Mouse (Mus musculus) kidney, embryonic 14.5 days (tissue): ENCODE results near the gene Rab22a. TPM values are rescaled to one million over a fixed set of nuclear protein-coding genes. Genes with fewer than 3 reads are reported as not detected.
A peak's percentile ranks its signal among the peaks of the same experiment; 100 is the strongest.

Source experiments
- ATAC-seq: fragments of 200-750 bp; cut with Nextera tagmentation; 2 replicates; pipeline ENCODE4 v1.8.0; 2017; ENCODE audit warnings: moderate number of reproducible peaks, mild to moderate bottlenecking, moderate TSS enrichment, moderate library complexity; ENCODE audit not compliant: low FRiP score, low TSS enrichment
- H3K27ac ChIP-seq: fragments of 300-500 bp; sonication (generic); 2 replicates; pipeline ENCODE4 v1.5.1; 2014; ENCODE audit warnings: low read depth, mild to moderate bottlenecking, low read length, moderate library complexity, mixed read lengths
- H3K27me3 ChIP-seq: fragments of 300-500 bp; sonication (generic); 2 replicates; pipeline ENCODE4 v1.6.1; 2014; ENCODE audit warnings: mild to moderate bottlenecking, low read length; ENCODE audit not compliant: control insufficient read depth, insufficient read depth
- H3K36me3 ChIP-seq: fragments of 300-500 bp; sonication (generic); 2 replicates; pipeline ENCODE4 v1.6.1; 2014; ENCODE audit warnings: low read length, mixed read lengths; ENCODE audit not compliant: control insufficient read depth, insufficient read depth
- H3K4me1 ChIP-seq: fragments of 300-500 bp; sonication (generic); 2 replicates; pipeline ENCODE4 v1.6.1; 2014; ENCODE audit warnings: low read length, mixed read lengths; ENCODE audit not compliant: control insufficient read depth, insufficient read depth
- H3K4me2 ChIP-seq: fragments of 300-500 bp; sonication (generic); replicated peaks from 2 replicates; pipeline ENCODE4 v1.6.1; 2014; ENCODE audit warnings: low read depth, mild to moderate bottlenecking, low read length
- H3K4me3 ChIP-seq: fragments of 300-500 bp; sonication (generic); 2 replicates; pipeline ENCODE4 v1.5.1; 2014; ENCODE audit warnings: mild to moderate bottlenecking, low read length
- H3K9ac ChIP-seq: fragments of 300-500 bp; sonication (generic); 2 replicates; pipeline ENCODE4 v1.6.1; 2014; ENCODE audit warnings: low read depth, mild to moderate bottlenecking, low read length, moderate library complexity
- H3K9me3 ChIP-seq: fragments of 300-500 bp; sonication (generic); 2 replicates; pipeline ENCODE4 v1.6.1; 2016; ENCODE audit warnings: low read length; ENCODE audit not compliant: control insufficient read depth
- WGBS: fragments of 180-500 bp; shearing (Covaris S2); extraction: QIAGEN DNeasy Blood & Tissue Kit; methylation state at CpG from one replicate; pipeline ENCODE4 v1.1.7; 2014; 5-methylcytosine and 5-hydroxymethylcytosine counted together
- microRNA-seq: library from miRNA; unstranded; fragments of <30 nt; microRNA quantifications from one replicate; pipeline ENCODE4, GENCODE M21; 2016
- polyA plus RNA-seq: library from polyadenylated mRNA; unstranded; fragments of >200 nt; fragmentation: Nextera tagmentation; extraction: Ambion mirVana; gene quantifications from 2 replicates; pipeline ENCODE4 v1.2.1, GENCODE M21; 2014

Rab22a gene
- polyA plus RNA-seq, 1 experiment from 2014 or later: 32.9 TPM

DNA sequence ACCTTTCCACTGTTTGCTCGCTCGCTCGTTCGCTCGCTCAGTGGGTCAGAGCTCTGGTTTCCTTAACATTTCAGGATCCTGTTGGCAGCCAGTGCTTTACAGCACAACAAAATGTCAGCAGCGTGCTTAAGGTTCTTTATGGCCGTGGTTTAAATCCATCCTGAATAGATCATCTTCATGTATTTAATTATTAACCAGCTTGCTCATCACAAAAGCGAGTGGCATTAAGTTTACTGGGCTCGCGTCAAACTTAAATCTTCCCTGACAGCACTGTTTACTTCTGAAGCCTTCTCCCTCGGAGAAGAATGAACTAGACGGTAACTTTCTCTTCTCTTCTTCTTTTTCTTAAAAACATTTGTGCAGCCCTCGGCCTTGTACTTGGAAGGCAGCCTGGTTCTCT lies 82.5 kb downstream of the Rab22a start:
- Histone ChIP-seq H3K9me3 (peaks cover 4% of the 10 kb centered on the region; the same call in 1 of the 2 replicates), H3K4me3 (no peak overlapping the region), H3K4me2 (no peak overlapping the region), H3K36me3 (peaks cover 7% of the 10 kb centered on the region), H3K27me3 (no peaks in the 10 kb centered on the region), H3K9ac (no peak overlapping the region), H3K4me1 (peaks cover 19% of the 10 kb centered on the region; the same call in 1 of the 2 replicates), H3K27ac (no peak overlapping the region)
- ATAC-seq: no peak
- 62% methylated on average over 13 of the region's 13 CpGs for WGBS

DNA sequence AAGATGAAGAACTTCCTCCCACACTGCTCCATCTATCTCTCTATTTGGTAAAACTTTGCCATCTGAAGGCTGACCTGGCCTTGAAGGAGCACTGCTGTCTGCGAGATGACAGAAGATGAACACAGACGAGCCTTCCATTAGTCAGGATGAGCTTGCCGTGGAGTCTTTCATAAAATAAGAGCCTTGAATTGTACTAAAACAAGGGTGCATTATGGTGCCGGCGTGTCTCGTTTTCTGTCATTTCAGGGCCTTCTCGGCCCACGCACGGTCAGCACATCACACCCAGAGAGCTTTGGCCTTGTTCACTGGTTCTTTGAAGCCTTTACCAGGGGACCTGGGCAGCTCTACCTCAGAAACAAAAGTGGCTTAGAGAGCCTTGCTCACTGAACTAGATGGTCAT lies 83.2 kb downstream of the Rab22a start:
- no peak overlapping the region for H3K4me2 ChIP-seq
- H3K9ac ChIP-seq: no peak overlapping the region
- H3K4me3 ChIP-seq: no peak overlapping the region
- no peaks in the 10 kb centered on the region for H3K27me3 ChIP-seq
- no peak for ATAC-seq
- no peak overlapping the region for H3K27ac ChIP-seq
- H3K9me3 ChIP-seq: peaks cover 4% of the 10 kb centered on the region; the same call in 1 of the 2 replicates
- peaks cover 7% of the 10 kb centered on the region for H3K36me3 ChIP-seq
- 77% methylated on average over 9 of the region's 9 CpGs for WGBS
- H3K4me1 ChIP-seq: peaks cover 19% of the 10 kb centered on the region; the same call in 1 of the 2 replicates

DNA sequence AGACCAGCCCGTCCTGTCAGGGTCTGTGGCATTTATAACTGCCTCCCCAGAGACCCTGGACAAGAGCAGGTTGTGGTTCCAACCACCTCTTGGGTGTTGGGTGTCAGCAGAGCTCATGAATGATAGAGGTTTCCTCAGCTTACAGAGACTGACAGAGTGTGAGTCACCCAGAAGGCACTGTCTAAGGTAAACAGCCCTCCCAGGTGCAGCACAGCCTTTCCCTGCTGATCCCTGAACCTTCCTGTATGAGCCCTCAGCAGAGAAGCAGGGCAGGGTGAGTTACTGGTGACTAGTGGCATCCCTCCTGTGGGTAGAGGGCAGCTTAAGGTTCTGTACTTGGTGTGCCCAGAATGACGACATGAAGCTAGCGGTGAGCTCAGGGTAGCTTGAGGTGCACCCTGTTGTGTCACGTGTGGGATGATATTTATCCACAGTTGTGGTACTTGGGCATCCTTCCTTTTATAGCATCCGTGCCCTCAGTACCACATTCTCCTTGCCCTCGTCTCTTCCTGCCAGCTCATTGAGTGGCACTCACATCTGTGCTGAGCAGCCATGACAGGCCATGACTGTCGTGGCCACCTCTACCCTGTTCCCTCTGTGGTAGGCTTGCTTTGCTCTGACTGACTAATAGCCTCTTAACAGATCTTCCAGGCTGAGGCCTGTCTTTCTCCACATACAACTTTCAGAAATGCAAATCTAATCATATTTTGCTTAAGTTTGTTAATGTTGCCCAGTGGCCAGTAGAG lies 84.7 kb downstream of the Rab22a start:
- Histone ChIP-seq H3K9ac (no peak overlapping the region), H3K4me1 (peaks cover 9% of the 10 kb centered on the region; the same call in 1 of the 2 replicates), H3K9me3 (peaks cover 4% of the 10 kb centered on the region; the same call in 1 of the 2 replicates), H3K4me2 (no peak overlapping the region), H3K36me3 (peaks cover under 1% of the 10 kb centered on the region; the same call in 1 of the 2 replicates), H3K4me3 (no peak overlapping the region), H3K27ac (no peak overlapping the region), H3K27me3 (no peaks in the 10 kb centered on the region)
- 88% methylated on average over 7 of the region's 7 CpGs for WGBS
- ATAC-seq: no peak

DNA sequence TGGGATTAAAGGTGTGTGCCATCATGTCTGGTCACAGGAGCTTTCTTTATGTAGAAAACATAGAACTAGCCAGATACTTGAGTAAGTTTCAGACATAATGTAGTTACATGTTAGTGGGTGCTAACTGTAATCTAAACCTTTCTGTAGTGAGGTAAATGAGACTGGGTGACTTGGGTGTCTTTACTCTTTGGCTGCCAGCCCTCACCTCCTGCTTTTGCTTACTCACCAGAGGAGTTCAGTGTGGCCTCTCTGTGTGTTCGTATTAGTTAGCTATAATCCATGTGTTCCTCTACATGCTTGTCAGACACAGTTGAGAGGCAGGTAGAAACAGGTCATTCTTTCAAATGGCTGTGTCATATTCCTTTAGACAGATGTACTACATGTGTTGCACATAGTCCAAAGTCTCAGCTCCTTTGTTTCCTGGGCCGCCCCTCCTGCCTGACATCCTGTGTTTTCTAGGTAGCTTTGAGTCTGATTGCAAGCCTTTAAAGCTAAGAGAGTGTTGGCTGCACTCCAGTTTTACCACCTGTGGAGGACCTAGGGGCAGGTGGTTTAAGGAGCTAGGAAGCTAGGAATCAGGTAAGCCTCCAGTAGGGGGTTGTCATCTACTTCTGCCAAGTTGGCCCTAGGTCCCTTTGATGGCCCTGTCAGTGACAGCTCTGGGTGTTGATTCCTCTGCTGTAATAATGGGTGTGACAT lies 89.5 kb downstream of the Rab22a start:
- no peaks in the 10 kb centered on the region for H3K27me3 ChIP-seq
- H3K4me3 ChIP-seq: no peak overlapping the region
- H3K9ac ChIP-seq: no peak overlapping the region
- H3K9me3 ChIP-seq: peaks cover 4% of the 10 kb centered on the region; the same call in 1 of the 2 replicates
- no peaks in the 10 kb centered on the region for H3K4me1 ChIP-seq
- H3K4me2 ChIP-seq: no peak overlapping the region
- H3K36me3 ChIP-seq: no peaks in the 10 kb centered on the region
- H3K27ac ChIP-seq: no peak overlapping the region
- ATAC-seq: no peak
- 88% methylated on average over 2 of the region's 2 CpGs for WGBS

DNA sequence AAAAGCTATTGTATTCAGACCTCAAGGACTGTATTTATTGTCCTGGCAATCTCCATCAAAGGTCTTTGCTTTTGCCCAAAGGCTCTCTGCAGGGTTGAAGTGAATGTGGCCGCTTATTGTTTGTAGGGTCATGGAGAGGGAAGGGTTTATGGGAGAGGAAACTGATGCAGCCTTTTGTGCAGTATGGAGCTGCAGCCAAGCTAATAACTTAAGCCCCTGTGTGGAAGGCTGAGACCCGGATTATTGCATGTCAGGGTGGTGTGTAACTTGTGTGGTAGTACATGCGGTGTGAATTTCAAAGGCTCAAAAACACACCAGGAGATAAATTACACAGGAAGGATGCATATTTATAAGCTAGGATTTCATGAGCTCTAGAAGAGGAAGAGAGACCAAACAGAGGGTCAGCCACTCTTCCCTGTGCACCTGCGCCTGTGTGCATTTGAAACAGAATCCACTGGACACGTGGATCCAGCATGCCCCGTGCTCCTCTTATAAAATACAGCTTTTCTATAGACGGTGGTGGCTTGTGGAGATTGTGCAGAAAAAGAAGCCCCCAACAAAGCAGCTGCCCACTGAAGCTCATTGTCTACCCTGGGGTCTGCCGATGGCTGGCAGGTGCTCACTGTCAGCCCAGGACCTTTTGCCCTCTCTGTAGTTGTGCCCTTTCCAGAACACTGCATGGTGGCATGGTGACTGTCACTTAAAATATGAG lies 96.0 kb downstream of the Rab22a start:
- 34% methylated on average over 8 of the region's 8 CpGs for WGBS
- ATAC-seq: peak; percentile 73
- no peak overlapping the region for H3K4me2 ChIP-seq
- no peak overlapping the region for H3K9ac ChIP-seq
- H3K27ac ChIP-seq: no peak overlapping the region
- H3K27me3 ChIP-seq: no peaks in the 10 kb centered on the region
- peaks cover 17% of the 10 kb centered on the region; the same call in 1 of the 2 replicates for H3K4me1 ChIP-seq
- H3K4me3 ChIP-seq: no peak overlapping the region
- H3K9me3 ChIP-seq: no peaks in the 10 kb centered on the region
- H3K36me3 ChIP-seq: 0 out of 2 replicates have a peak, but pooled peaks cover 2% of the 10 kb centered on the region

Small RNAs within 50 kb of the gene (microRNA-seq; reads per million reads assigned to microRNA genes)
- gene Mir6340: not detected

Other genes with a start within 250 kb of the Rab22a start
- gene 1700021F07Rik, start 137.2 kb upstream of the Rab22a start, polyA plus RNA-seq: not detected in 2 replicates
- not detected in 2 replicates for gene Ankrd60, start 81.4 kb upstream of the Rab22a start, polyA plus RNA-seq
- gene 1700010B08Rik, start 59.7 kb downstream of the Rab22a start, polyA plus RNA-seq: 0.23 TPM in 1 of 2 replicates, not detected in the other
- gene Vapb, start 77.8 kb downstream of the Rab22a start, polyA plus RNA-seq: 9.3 and 18.9 TPM in 2 replicates